Mouse (Mus musculus): ENCODE results near the gene Meaf6.

Gene Meaf6

GRCm38 (mm10) chr4:125115710-125116089 lies 30.8 kb downstream of the Meaf6 start:
- DNase-seq (ENCODE audit: low spot score in 2 of 2), result no peak

- peak; percentile 52 to 72 for DNase-seq (ENCODE audit: low spot score in 2 of 2)
Observed at GRCm38 (mm10) chr4:125116090-125116861, 31.3 kb downstream of the Meaf6 start.

- DNase-seq (ENCODE audit: low spot score in 2 of 2), result no peak
Observed at GRCm38 (mm10) chr4:125116929-125117328, 32.0 kb downstream of the Meaf6 start.

- no peak for DNase-seq (ENCODE audit: low spot score in 2 of 2)
Observed at GRCm38 (mm10) chr4:125117902-125118320, 33.0 kb downstream of the Meaf6 start.

GRCm38 (mm10) chr4:125119070-125119469 lies 34.1 kb downstream of the Meaf6 start:
- DNase-seq (ENCODE audit: low spot score in 2 of 2), result no peak

- DNase-seq (ENCODE audit: low spot score in 2 of 2), result no peak
Observed at GRCm38 (mm10) chr4:125119721-125120120, 34.8 kb downstream of the Meaf6 start.

GRCm38 (mm10) chr4:125122431-125123278 lies 37.7 kb downstream of the Meaf6 start:
- no peak for DNase-seq (ENCODE audit: low spot score in 2 of 2)

GRCm38 (mm10) chr4:125123279-125123671 lies 38.3 kb downstream of the Meaf6 start:
- no peak for DNase-seq (ENCODE audit: low spot score in 2 of 2)

- no peak for DNase-seq (ENCODE audit: low spot score in 2 of 2)
Observed at GRCm38 (mm10) chr4:125124424-125125209, 39.7 kb downstream of the Meaf6 start.

GRCm38 (mm10) chr4:125125361-125125921 lies 40.5 kb downstream of the Meaf6 start:
- no peak for DNase-seq (ENCODE audit: low spot score in 2 of 2)

GRCm38 (mm10) chr4:125126186-125126585 lies 41.3 kb downstream of the Meaf6 start:
- no peak for DNase-seq (ENCODE audit: low spot score in 2 of 2)

- DNase-seq (ENCODE audit: low spot score in 2 of 2), result no peak
Observed at GRCm38 (mm10) chr4:125126761-125127160, 41.8 kb downstream of the Meaf6 start.

GRCm38 (mm10) chr4:125127305-125128084 lies 42.6 kb downstream of the Meaf6 start, which contains the start of gene Zc3h12a:
Gene Zc3h12a, minus strand, starts transcription at chr4:125127840.
- peak in 1 of 2 experiments; percentile 59 for DNase-seq (ENCODE audit: low spot score in 2 of 2)

- no peak for DNase-seq (ENCODE audit: low spot score in 2 of 2)
Observed at GRCm38 (mm10) chr4:125131493-125131892, 46.6 kb downstream of the Meaf6 start.

GRCm38 (mm10) chr4:125132394-125132793 lies 47.5 kb downstream of the Meaf6 start:
- peak in 1 of 2 experiments; percentile 60 for DNase-seq (ENCODE audit: low spot score in 2 of 2)

- no peak for DNase-seq (ENCODE audit: low spot score in 2 of 2)
Observed at GRCm38 (mm10) chr4:125134192-125134591, 49.3 kb downstream of the Meaf6 start.

- no peak for DNase-seq (ENCODE audit: low spot score in 2 of 2)
Observed at GRCm38 (mm10) chr4:125134631-125135030, 49.7 kb downstream of the Meaf6 start.

- no peak for DNase-seq (ENCODE audit: low spot score in 2 of 2)
Observed at GRCm38 (mm10) chr4:125135076-125135855, 50.3 kb downstream of the Meaf6 start.

- no peak for DNase-seq (ENCODE audit: low spot score in 2 of 2)
Observed at GRCm38 (mm10) chr4:125136303-125136888, 51.5 kb downstream of the Meaf6 start.

- DNase-seq (ENCODE audit: low spot score in 2 of 2), result no peak
Observed at GRCm38 (mm10) chr4:125138321-125138720, 53.4 kb downstream of the Meaf6 start.

Measured in frontal cortex, postnatal 14 days (tissue).